Mouse (Mus musculus) lung, adult 2 months (tissue): ENCODE results near the gene Mesp1. TPM values are rescaled to one million over a fixed set of nuclear protein-coding genes. Genes with fewer than 3 reads are reported as not detected.
"Not testable (repeated sequence)": the region's sequence is repeated elsewhere in the genome, so short reads cannot be mapped to it uniquely, and the experiment has no call there.

Experiments
- DNase-seq: peaks from one replicate; pipeline ENCODE4 v3.0.0; 2022
- H3K4me1 ChIP-seq: fragments of 200-500 bp; 2 replicates; pipeline ENCODE4 v1.6.1; 2011; ENCODE audit warnings: low read length; ENCODE audit not compliant: control insufficient read depth, insufficient read depth
- H3K4me3 ChIP-seq: fragments of 200-500 bp; replicated peaks from 2 replicates; pipeline ENCODE3; 2011; ENCODE audit warnings: low read depth, mild to moderate bottlenecking, control low read depth, low read length; ENCODE audit errors: extremely low read depth
- CTCF ChIP-seq: fragments of 200-500 bp; IDR thresholded peaks from 2 replicates; pipeline ENCODE4 v1.5.1; 2011; ENCODE audit warnings: mild to moderate bottlenecking, low read length, control low read depth; ENCODE audit not compliant: insufficient read depth
- POLR2A ChIP-seq: fragments of 200-500 bp; IDR thresholded peaks from 2 replicates; pipeline ENCODE4 v1.6.1; 2011; ENCODE audit warnings: low read depth, mild to moderate bottlenecking, control low read depth, low read length, borderline replicate concordance; ENCODE audit errors: extremely low read depth
- WGBS: fragments of 180-500 bp; shearing (Covaris S2); methylation state at CpG from one replicate; pipeline ENCODE4 v1.1.7; 2018; 5-methylcytosine and 5-hydroxymethylcytosine counted together
- polyA plus RNA-seq: library from polyadenylated mRNA; depleted of rRNA; stranded (reverse); fragments of >200 nt; gene quantifications from 2 replicates; pipeline ENCODE4 v1.2.3, GENCODE M21; 2012

Mesp1 gene
- polyA plus RNA-seq, 1 experiment = 18.8 TPM

DNA sequence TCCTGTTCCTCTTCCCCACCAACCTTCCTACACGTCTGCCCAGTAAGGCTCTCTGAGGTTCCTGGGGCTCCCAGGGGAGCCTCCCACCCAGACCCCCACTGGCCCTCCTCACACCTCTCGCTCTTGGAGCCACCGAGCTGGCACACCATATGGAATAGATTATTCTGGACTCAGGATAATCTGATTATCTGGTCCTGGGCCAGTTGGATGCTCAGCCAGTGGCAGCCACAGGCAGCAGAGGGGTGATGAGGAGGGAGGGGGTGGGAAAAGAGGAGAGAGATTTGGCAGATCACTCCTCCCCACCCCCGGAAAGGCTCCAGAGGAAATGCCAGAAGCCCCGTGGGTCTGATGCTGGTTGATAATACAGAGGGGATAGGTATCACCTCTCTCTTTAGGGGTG lies 5.0 kb upstream of the Mesp1 start:
- Histone ChIP-seq H3K4me3 (no peak overlapping the region), H3K4me1 (no peaks in the 10 kb centered on the region)
- WGBS = 20% methylated on average over 5 of the region's 5 CpGs
- no peak for TF ChIP-seq CTCF
- DNase-seq = no peak

- no peak for TF ChIP-seq POLR2A
- peak; percentile 49 for TF ChIP-seq CTCF
Measured at GRCm38 (mm10) chr7:79792635-79793421, 760 bp downstream of the Mesp1 start.

GRCm38 (mm10) chr7:79789812-79790211 lies 3.8 kb downstream of the Mesp1 start:
- not testable (repeated sequence) for H3K4me1 ChIP-seq, H3K4me3 ChIP-seq, DNase-seq
- whole genome bisulfite sequencing = 59% methylated on average over 2 of the region's 2 CpGs

More at GRCm38 (mm10) chr7:79792635-79793421, 760 bp downstream of the Mesp1 start:
- WGBS = 3% methylated on average over 80 of the region's 80 CpGs
- Histone ChIP-seq H3K4me3 (peak overlapping the region; percentile 4), H3K4me1 (peaks cover 3% of the 10 kb centered on the region; the same call in 1 of the 2 replicates)
- DNase-seq = peak; percentile 53

- peak; percentile 65 for TF ChIP-seq CTCF
- no peak for TF ChIP-seq POLR2A
- DNase-seq = peak; percentile 65
- 22% methylated on average over 6 of the region's 6 CpGs for WGBS
- Histone ChIP-seq H3K4me3 (no peak overlapping the region), H3K4me1 (no peaks in the 10 kb centered on the region)
Measured at GRCm38 (mm10) chr7:79786295-79786694, 7.3 kb downstream of the Mesp1 start.

- Histone ChIP-seq H3K4me3 (no peak overlapping the region), H3K4me1 (no peaks in the 10 kb centered on the region)
- no peak for DNase-seq
- 71% methylated on average over 2 of the region's 2 CpGs for WGBS
- no peak for TF ChIP-seq CTCF
- no peak for TF ChIP-seq POLR2A
Measured at GRCm38 (mm10) chr7:79782516-79782855, 11.1 kb downstream of the Mesp1 start.

GRCm38 (mm10) chr7:79781826-79782515 lies 11.6 kb downstream of the Mesp1 start:
- Histone ChIP-seq H3K4me1 (no peaks in the 10 kb centered on the region), H3K4me3 (no peak overlapping the region)
- DNase-seq = no peak
- TF ChIP-seq CTCF (no peak), POLR2A (no peak)
- WGBS = 70% methylated on average over 11 of the region's 11 CpGs

- Histone ChIP-seq H3K4me1 (no peaks in the 10 kb centered on the region), H3K4me3 (peak overlapping the region; percentile 32)
- TF ChIP-seq CTCF = peak; percentile 83
- TF ChIP-seq POLR2A = no peak
- 21% methylated on average over 16 of the region's 16 CpGs for WGBS
- DNase-seq = peak; percentile 69
Measured at GRCm38 (mm10) chr7:79780647-79781626, 12.7 kb downstream of the Mesp1 start.

DNA sequence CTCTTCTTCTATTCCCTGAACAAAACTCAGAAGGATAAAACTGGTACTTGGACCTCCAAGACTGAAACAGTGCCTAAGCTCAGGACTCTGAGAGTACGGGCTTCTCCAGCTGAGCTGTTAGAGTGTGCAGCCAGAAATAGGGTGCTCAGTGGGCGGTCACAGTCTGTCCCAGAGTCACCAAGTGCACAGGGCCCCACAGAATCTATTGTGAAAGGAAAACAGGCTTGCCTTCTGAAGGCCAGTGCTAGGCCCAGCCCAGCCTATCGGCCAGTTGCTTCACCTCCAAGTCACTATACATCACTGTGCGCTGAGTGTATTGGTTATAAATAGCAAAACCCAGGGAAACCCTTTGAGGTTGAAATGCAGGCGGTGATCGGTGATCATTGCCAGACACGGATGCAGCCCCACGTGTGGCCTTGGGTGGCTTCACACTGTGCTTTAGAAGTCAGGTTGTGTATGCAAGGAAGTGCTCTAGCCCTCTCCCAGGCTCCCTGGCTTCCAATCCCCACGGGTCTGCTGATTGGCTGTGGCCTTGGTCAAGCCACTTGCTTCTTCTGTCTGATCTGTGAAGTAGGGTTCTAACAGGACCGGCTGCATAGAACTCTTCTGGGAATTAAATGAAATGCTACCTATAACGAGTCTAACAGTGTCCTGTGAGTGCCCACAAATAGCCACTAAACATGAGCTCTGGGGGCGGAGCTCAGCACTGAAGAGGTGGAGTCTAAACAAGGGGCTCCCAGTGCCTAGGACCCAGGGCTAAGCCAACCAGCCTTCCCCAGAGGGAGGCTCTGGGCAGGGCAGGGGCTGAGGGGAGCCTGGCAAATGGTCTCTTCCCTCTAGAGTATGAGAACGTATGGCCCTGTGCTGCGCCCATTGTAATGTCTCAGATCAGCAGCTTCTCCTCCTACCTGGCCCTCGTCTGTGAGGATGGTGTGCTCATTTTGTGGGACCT lies 21.8 kb downstream of the Mesp1 start:
- Histone ChIP-seq H3K4me1 (no peaks in the 10 kb centered on the region), H3K4me3 (no peak overlapping the region)
- no peak for TF ChIP-seq CTCF
- TF ChIP-seq POLR2A = no peak
- 59% methylated on average over 15 of the region's 15 CpGs for WGBS
- DNase-seq = no peak
